Mouse (Mus musculus): ENCODE results near the gene Zbtb20.

Gene Zbtb20

GRCm38 (mm10) chr16:43217336-43218006 lies 341.8 kb downstream of the Zbtb20 start:
- no peak for DNase-seq

- no peak for DNase-seq
Measured at GRCm38 (mm10) chr16:43219367-43219766, 343.7 kb downstream of the Zbtb20 start.

GRCm38 (mm10) chr16:43221313-43221712 lies 345.6 kb downstream of the Zbtb20 start:
- no peak for DNase-seq

GRCm38 (mm10) chr16:43230253-43230652 lies 354.6 kb downstream of the Zbtb20 start:
- DNase-seq = no peak

GRCm38 (mm10) chr16:43234249-43234648 lies 358.6 kb downstream of the Zbtb20 start:
- no peak for DNase-seq

GRCm38 (mm10) chr16:43235317-43235716 lies 359.6 kb downstream of the Zbtb20 start:
- peak; percentile 19 to 41 for DNase-seq

GRCm38 (mm10) chr16:43235721-43236159 lies 360.1 kb downstream of the Zbtb20 start:
- DNase-seq = peak; percentile 43 to 72

- peak in 1 of 2 experiments; percentile 25 for DNase-seq
Measured at GRCm38 (mm10) chr16:43237551-43237950, 361.9 kb downstream of the Zbtb20 start.

GRCm38 (mm10) chr16:43247026-43247425 lies 371.3 kb downstream of the Zbtb20 start:
- peak; percentile 54 to 59 for DNase-seq

GRCm38 (mm10) chr16:43253077-43253476 lies 377.4 kb downstream of the Zbtb20 start:
- DNase-seq = no peak

- no peak for DNase-seq
Measured at GRCm38 (mm10) chr16:43253746-43254145, 378.1 kb downstream of the Zbtb20 start.

GRCm38 (mm10) chr16:43256191-43256899 lies 380.7 kb downstream of the Zbtb20 start:
- DNase-seq = no peak

GRCm38 (mm10) chr16:43256900-43257281 lies 381.2 kb downstream of the Zbtb20 start:
- DNase-seq = no peak

GRCm38 (mm10) chr16:43259466-43259865 lies 383.8 kb downstream of the Zbtb20 start:
- DNase-seq = peak in 1 of 2 experiments; percentile 40

- DNase-seq = no peak
Measured at GRCm38 (mm10) chr16:43260862-43261261, 385.2 kb downstream of the Zbtb20 start.

GRCm38 (mm10) chr16:43274057-43274595 lies 398.4 kb downstream of the Zbtb20 start:
- DNase-seq = no peak

GRCm38 (mm10) chr16:43276764-43277163 lies 401.1 kb downstream of the Zbtb20 start:
- no peak for DNase-seq

- DNase-seq = no peak
Measured at GRCm38 (mm10) chr16:43286319-43286718, 410.6 kb downstream of the Zbtb20 start.

GRCm38 (mm10) chr16:43286783-43287383 lies 411.2 kb downstream of the Zbtb20 start:
- no peak for DNase-seq

GRCm38 (mm10) chr16:43291423-43291822 lies 415.7 kb downstream of the Zbtb20 start:
- DNase-seq = no peak

- DNase-seq = no peak
Measured at GRCm38 (mm10) chr16:43297953-43298596, 422.4 kb downstream of the Zbtb20 start.

- DNase-seq = no peak
Measured at GRCm38 (mm10) chr16:43300420-43300819, 424.7 kb downstream of the Zbtb20 start.

- DNase-seq = no peak
Measured at GRCm38 (mm10) chr16:43302171-43302570, 426.5 kb downstream of the Zbtb20 start.

Measured in kidney, adult 8-10 months (tissue).